Mouse (Mus musculus) Patski (cell line): Measurements from ENCODE around the gene Mettl16. TPM values are rescaled to one million over a fixed set of nuclear protein-coding genes. Genes with fewer than 3 reads are reported as not detected.

Experiments
- ATAC-seq: fragments of 100-300 bp; one replicate; pipeline ENCODE4 v1.8.0; 2021
- CTCF ChIA-PET: fragments of 350-600 bp; sonication (Branson Sonifier 250); formaldehyde crosslinking; loops from one replicate; lab custom pipeline; 2022; ENCODE audit warnings: inconsistent platforms; lab: Charles Lee
- POLR2A ChIA-PET: fragments of 350-600 bp; sonication (Branson Sonifier 250); formaldehyde crosslinking; loops from one replicate; lab custom pipeline; 2022; ENCODE audit warnings: antibody characterized with exemption, inconsistent platforms; lab: Charles Lee
- DNase-seq: peaks from one replicate; pipeline ENCODE4 v3.0.0-alpha.2; 2011; ENCODE audit warnings: low read depth, low spot score
- H3K27me3 ChIP-seq: fragments of 371-371 bp; one replicate; pipeline ENCODE4 v1.5.1; 2021
- CTCF ChIP-seq: fragments of 100-300 bp; IDR thresholded peaks from one replicate; pipeline ENCODE4 v1.5.1; 2021
- in situ Hi-C: fragments of 300-500 bp; cut with MboI; formaldehyde crosslinking; loops from 3 replicates; pipeline ENCODE4 v1.11.1; 2018; ENCODE audit warnings: low pct_unique_long_range_greater_than_20kb, mixed read lengths
- polyA plus RNA-seq: library from polyadenylated mRNA; unstranded; gene quantifications from one replicate; pipeline ENCODE4 v1.2.3, GENCODE M21; 2021

Gene Mettl16
- polyA plus RNA-seq, 1 experiment from 2014 or later, result 33.6 TPM

DNA sequence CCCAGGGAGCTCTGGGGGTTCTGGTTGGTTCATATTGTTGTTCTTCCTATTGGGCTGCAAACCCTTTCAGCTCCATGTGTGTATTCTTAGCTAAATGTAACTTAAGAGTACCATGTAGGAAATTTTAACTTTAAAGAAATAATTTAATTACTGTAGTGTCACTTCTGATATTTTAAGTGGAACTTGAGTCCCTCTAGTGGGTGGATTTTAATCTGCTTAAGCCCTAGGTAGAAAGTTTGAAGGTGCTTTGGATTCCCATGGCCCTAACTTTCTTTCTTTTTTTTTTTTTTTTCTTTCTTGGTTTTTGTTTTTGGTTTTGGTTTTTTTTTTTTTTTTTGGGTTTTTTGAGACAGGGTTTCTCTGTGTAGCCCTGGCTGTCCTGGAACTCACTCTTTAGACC is 45.2 kb downstream of the Mettl16 start:
- POLR2A ChIA-PET, result no interaction called here
- H3K27me3 ChIP-seq, result no peaks in the 10 kb centered on the region
- TF ChIP-seq CTCF, result no peak
- DNase-seq (no peak), ATAC-seq (no peak)
- CTCF ChIA-PET, result interaction anchor here (1.7 to 5.0 kb wide), 2 partner anchors 9 to 32 kb away, joined by 5 to 19 read pairs; no protein-coding TSS in a partner anchor
- in situ Hi-C loops, result no loop called here

DNA sequence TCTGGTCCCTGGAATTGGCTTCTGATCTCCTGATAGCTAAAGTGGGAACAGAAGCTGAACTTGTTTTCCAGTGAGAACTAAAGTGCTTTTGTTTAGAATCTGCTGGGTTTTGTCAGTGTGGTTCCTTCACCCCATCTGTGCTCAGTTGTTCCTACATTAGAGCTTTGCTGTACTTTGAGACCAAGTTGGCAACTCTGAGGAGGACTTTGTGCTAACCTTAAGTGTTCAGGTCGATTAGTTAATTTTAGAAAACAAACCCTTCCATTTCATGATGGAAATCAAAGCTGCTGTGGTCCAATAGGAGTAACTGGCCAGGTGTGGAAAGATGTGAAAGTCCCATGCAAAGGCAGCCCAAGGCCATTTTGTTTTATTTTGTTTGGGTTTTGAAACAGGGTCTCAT is 50.3 kb downstream of the Mettl16 start:
- ChIA-PET CTCF (interaction anchor here (0.6 to 3.5 kb wide), 10 partner anchors 9 to 47 kb away, joined by 3 to 17 read pairs (median 4); partner anchors contain the start of gene Mnt), POLR2A (interaction anchor here (0.6 to 1.8 kb wide), 3 partner anchors 27 to 35 kb away, joined by 3 to 4 read pairs (median 3); no protein-coding TSS in a partner anchor)
- ATAC-seq (no peak), DNase-seq (no peak)
- H3K27me3 ChIP-seq, result no peaks in the 10 kb centered on the region
- no peak for TF ChIP-seq CTCF
- in situ Hi-C loops, result no loop called here

DNA sequence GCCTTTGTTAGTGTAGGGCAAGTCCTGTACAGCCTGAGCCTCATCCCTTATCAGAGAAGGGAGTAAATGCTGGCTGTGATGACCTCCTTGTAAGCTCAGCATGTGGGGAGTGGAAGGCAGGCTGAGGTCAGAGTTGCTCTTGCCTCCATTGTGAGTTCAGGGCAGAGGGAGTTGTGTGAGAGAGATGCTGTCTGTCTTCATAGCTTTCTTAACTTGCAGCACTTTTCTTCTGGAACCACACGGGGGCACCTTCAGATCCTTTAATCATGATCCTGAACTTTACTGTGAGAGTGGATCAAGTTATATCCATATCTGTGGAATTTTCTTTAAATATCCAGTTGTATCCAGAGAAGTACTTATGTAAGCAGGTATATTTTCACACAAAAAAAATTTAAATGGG is 50.8 kb downstream of the Mettl16 start:
- no peak for ATAC-seq
- no peaks in the 10 kb centered on the region for H3K27me3 ChIP-seq
- no peak for DNase-seq
- in situ Hi-C loops, result no loop called here
- ChIA-PET POLR2A (interaction anchor here (0.6 to 1.8 kb wide), 3 partner anchors 26 to 35 kb away, joined by 3 to 4 read pairs (median 3); no protein-coding TSS in a partner anchor), CTCF (interaction anchor here (0.6 to 3.5 kb wide), 10 partner anchors 8 to 47 kb away, joined by 3 to 17 read pairs (median 4); partner anchors contain the start of gene Mnt)
- peak; percentile 67 for TF ChIP-seq CTCF

DNA sequence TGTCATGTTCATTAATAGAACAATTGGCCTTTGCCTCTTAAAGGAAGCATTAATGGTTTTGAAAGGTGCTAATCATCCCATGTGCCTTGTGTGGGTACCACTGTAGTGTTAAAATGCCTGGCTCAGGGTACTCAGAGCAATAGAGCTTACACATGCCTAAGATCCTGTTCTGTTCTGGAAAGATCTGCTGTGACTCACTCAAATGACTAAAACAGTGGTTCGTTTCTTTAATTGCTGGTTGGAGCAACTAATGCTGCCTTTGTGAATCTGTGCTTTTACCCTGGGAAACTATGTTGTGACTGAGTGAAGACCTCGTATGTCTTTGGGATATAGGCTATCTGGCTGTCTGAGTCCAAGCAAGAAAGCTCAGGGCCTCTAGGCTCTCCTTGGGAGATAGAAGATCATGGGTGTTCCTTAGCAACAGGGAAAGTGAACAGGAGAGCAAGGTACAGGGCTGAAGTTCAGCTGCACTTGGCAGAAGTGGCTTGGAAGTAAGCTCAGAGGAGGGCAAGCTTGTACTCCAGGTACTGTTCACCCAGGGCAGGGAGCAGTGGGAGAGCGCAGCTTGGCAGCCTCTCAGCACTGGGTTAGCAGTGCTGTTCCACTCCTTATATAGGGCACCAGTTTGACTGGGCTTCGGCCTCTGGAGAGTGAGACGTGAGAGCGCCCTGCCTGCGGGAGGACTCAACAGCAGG is 52.3 kb downstream of the Mettl16 start:
- H3K27me3 ChIP-seq, result no peaks in the 10 kb centered on the region
- CTCF ChIA-PET, result interaction anchor here (0.9 to 3.5 kb wide), 5 partner anchors 9 to 29 kb away, joined by 3 to 17 read pairs (median 4); no protein-coding TSS in a partner anchor
- no peak for TF ChIP-seq CTCF
- DNase-seq, result no peak
- ATAC-seq, result no peak
- POLR2A ChIA-PET, result interaction anchor here (1.2 kb wide), 1 partner anchor 9 kb away, joined by 5 read pairs; no protein-coding TSS in a partner anchor
- in situ Hi-C loops, result no loop called here

DNA sequence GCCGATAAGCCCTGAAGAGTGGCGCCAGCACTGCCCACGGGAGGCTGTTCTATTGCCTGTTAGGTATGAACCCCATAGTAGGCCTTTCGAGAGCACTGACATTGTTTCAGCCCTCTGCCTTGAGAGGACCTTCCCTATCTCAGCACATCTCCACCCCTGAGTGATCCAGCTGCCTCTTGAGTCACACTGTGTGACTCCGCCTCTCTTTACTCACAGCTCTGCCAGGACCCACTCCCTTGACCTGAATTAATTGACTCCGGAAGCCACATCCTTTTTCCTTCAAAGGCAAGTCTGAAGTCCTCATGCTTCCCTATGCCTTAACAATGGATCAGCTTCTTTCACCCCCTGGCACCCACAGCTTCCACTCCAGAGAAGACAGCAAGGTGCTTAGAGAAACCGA is 55.5 kb downstream of the Mettl16 start:
- no peak for TF ChIP-seq CTCF
- POLR2A ChIA-PET, result interaction anchor here (0.6 to 0.7 kb wide), 3 partner anchors 39 to 192 kb away, joined by 3 to 6 read pairs (median 3); no protein-coding TSS in a partner anchor
- no peaks in the 10 kb centered on the region for H3K27me3 ChIP-seq
- in situ Hi-C loops, result no loop called here
- ATAC-seq, result no peak
- CTCF ChIA-PET, result interaction anchor here (1.2 to 1.5 kb wide), 2 partner anchors 22 to 33 kb away, joined by 3 to 7 read pairs; no protein-coding TSS in a partner anchor
- DNase-seq, result no peak

DNA sequence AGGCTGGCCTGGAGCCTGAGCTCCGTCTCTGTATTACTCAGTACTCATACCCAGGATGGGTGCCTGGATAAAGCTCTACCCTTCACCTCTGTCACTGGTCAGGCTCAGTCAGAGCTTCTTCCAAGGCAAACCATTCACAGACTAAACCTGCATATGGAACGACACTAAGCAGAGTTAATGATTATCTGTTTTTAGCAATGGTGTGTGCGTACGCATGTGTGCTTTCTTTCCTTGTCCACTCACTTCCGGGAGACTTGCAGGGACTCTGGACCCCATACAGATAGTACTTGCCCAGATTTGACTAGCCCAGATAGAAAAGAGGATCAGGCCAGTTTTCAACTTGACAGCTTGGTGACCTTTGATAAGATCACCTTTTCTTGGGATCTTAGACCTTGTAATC is 56.1 kb downstream of the Mettl16 start:
- no peak for TF ChIP-seq CTCF
- POLR2A ChIA-PET, result interaction anchor here (0.7 kb wide), 3 partner anchors 40 to 193 kb away, joined by 3 to 6 read pairs (median 3); no protein-coding TSS in a partner anchor
- in situ Hi-C loops, result no loop called here
- CTCF ChIA-PET, result interaction anchor here (1.2 kb wide), 1 partner anchor 22 kb away, joined by 7 read pairs; no protein-coding TSS in a partner anchor
- no peaks in the 10 kb centered on the region for H3K27me3 ChIP-seq
- DNase-seq (no peak), ATAC-seq (no peak)

DNA sequence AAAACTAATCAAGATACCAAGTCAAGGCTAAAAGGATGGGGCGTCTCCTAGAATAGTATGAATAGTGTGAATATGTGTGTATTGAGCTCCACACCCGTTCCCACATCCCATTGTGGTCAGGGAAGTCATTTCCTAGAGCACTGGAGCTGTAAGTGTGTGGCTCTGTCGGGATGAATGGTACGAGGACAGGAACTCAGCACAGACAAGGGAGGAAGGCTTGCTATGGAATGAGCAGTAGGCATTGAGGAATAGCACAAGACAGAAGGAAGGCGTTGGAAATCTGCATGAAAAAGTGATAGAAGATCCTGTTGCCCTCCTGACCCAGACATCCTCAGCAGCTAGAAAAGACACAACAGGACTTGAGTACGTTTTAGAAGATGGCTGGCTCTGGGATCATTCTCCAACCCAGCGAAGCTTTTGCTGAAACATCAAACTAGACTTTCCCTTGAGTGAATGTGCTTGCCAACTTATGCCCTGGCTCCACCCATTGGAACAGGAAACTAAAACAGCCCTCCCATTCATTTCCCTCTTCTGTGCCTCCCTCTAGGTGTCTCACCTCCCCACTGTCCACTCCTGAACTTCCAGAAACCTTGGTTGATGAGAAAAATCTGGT is 57.3 kb downstream of the Mettl16 start:
- POLR2A ChIA-PET, result no interaction called here
- ATAC-seq (no peak), DNase-seq (no peak)
- in situ Hi-C loops, result no loop called here
- CTCF ChIA-PET, result no interaction called here
- TF ChIP-seq CTCF, result no peak
- no peaks in the 10 kb centered on the region for H3K27me3 ChIP-seq

DNA sequence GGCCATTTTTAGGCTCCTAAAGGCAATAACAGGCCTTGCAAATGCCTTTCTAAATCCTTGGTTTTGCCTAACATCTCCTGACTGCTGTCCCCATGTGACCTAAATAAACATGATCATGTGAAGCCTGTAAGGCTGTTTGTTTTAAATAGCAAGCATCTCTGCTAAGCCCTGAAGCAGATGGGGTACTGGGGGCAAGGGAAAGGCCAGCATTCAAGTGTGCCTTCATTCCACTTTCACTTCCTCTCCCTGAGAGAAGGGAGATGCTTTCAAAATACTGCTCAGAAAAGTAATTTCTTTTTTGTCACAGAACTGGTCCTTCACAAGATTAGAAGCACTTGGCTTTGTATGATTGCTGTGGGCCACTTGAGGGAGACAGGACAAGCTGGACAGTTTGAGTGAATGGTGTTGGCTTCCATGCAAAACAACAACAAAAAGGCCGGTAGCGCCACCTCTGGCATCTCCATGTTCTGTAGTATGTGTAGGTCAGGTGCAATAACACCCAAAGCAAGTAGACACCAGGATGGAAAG is 57.8 kb downstream of the Mettl16 start:
- DNase-seq (no peak), ATAC-seq (no peak)
- no peaks in the 10 kb centered on the region for H3K27me3 ChIP-seq
- in situ Hi-C loops, result no loop called here
- POLR2A ChIA-PET, result interaction anchor here (1.6 to 1.9 kb wide), 2 partner anchors 10 to 12 kb away, joined by 4 to 10 read pairs; no protein-coding TSS in a partner anchor
- TF ChIP-seq CTCF, result no peak
- CTCF ChIA-PET, result interaction anchor here (2.5 kb wide), 1 partner anchor 8 kb away, joined by 9 read pairs; no protein-coding TSS in a partner anchor

DNA sequence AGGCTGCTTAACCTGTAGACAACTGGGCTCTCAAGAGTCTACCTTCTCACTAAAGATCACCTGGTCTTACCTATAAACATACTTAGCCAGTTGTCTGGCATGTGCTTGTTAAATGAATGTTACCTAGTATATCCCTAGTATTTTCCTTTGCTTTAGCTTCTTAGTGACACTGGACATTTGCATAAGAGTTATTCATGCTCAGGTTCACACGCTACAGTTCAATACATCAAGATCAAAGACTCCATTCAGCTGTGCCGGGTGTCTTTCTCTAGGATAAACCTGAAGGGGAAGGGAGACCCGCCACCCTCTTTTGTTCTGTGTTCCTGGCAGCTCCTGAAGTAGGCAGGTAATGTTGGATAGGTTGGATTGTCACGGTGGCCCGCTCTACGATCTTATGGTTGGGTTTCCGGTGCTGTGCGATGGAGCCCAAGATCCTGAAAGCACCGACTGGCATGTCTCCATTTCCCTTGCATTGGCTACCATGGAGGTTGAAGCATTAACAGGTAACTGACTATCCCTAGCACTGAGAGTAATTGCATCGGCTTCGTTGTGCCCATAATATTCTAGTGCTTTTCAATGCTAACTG is 58.4 kb downstream of the Mettl16 start:
- in situ Hi-C loops, result no loop called here
- ATAC-seq (no peak), DNase-seq (no peak)
- ChIA-PET POLR2A (interaction anchor here (1.1 to 1.9 kb wide), 3 partner anchors 9 to 87 kb away, joined by 3 to 10 read pairs (median 4); no protein-coding TSS in a partner anchor), CTCF (interaction anchor here (2.5 kb wide), 1 partner anchor 8 kb away, joined by 9 read pairs; no protein-coding TSS in a partner anchor)
- no peak for TF ChIP-seq CTCF
- no peaks in the 10 kb centered on the region for H3K27me3 ChIP-seq
